In the genomic region with DNA sequence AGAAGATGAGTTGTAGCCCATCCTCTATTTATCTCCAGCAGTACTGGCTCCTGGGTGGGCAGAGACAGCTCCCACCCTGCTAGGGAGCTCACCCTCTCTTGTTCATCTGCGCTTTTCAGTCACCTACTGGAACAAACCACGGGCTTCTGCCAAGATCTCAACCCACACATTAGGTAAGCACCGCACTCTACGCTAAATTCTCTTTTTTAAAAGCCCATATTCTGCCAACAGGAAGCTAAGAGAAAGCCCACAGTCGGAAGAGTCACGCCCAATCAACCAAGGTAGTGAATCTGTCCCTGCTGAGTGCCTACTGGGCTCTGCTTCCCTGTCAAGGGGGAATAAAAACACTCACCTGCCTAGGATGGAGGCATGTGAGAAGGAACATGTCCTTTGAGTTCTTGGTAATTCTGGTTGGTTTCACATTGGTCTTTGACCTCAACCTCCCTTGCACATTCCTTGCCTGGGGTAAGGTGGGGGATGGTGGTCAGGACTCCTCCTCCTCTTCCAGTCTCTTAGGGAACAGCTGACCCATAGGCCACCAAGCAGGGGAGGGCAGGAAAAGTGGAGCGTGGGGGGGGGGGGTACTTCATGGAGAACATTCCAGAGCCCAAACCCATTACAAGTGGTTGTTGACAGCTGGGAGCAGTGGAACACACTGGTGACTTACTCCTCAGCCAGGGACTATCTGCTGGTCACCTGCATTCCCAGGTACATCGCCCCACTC, we compare ENCODE assay signal across 13 mouse cellular contexts.
DNase-seq lines count a peak whose midpoint lies in the region; ATAC-seq and TF ChIP-seq lines count a peak whose summit lies in the region.
"Had no signal": no experiment of that assay in that cellular context is flagged by ENCODE, and none has a peak within 500 bp of the region (broad histone marks: within the 10 kb centered on the region; RNA-seq: fewer than 3 reads in every experiment).

No protein-coding gene starts in this region.

- H3K27me3 ChIP-seq in midbrain, embryonic 13.5 days, result no peaks in the 10 kb centered on the region
- H3K27me3 ChIP-seq in midbrain, embryonic 11.5 days (ENCODE audit: control insufficient read depth, insufficient read depth, low read length), result no peaks in the 10 kb centered on the region
- no peaks in the 10 kb centered on the region for H3K27me3 ChIP-seq in intestine, postnatal 0 days (replicated peaks; ENCODE audit: control insufficient read depth, insufficient read depth, low read length)
- H3K27me3 ChIP-seq: liver, embryonic 12.5 days had no signal

- TF ChIP-seq CTCF in intestine, postnatal 0 days (IDR thresholded peaks at IDR 0.05; ENCODE audit: low read depth), result no peak

- no peaks in the 10 kb centered on the region; the same call in 1 of the 2 replicates for H3K36me3 ChIP-seq in midbrain, embryonic 13.5 days
- H3K36me3 ChIP-seq in midbrain, embryonic 11.5 days (ENCODE audit: control insufficient read depth, insufficient read depth, low read length), result no peaks in the 10 kb centered on the region
- H3K36me3 ChIP-seq in intestine, postnatal 0 days (ENCODE audit: control insufficient read depth, insufficient read depth), result peaks cover 27% of the 10 kb centered on the region; the same call in 1 of the 2 replicates

- H3K27ac ChIP-seq in midbrain, embryonic 13.5 days, result no peak overlapping the region
- no peak overlapping the region for H3K27ac ChIP-seq in midbrain, embryonic 11.5 days (ENCODE audit: low read depth, low read length)
- H3K27ac ChIP-seq in intestine, postnatal 0 days (ENCODE audit: low read depth, low read length), result no peak overlapping the region
- H3K27ac ChIP-seq: liver, embryonic 12.5 days had no signal

- H3K9me3 ChIP-seq in midbrain, embryonic 13.5 days, result no peaks in the 10 kb centered on the region
- H3K9me3 ChIP-seq in midbrain, embryonic 11.5 days (ENCODE audit: control insufficient read depth, low read length), result no peaks in the 10 kb centered on the region
- H3K9me3 ChIP-seq in intestine, postnatal 0 days (ENCODE audit: control insufficient read depth), result no peaks in the 10 kb centered on the region
- H3K9me3 ChIP-seq: liver, embryonic 12.5 days had no signal

- intact Hi-C loops in heart, postnatal 10 days (cut with DNase I), result no loop called here

- H3K4me3 ChIP-seq in midbrain, embryonic 13.5 days (replicated peaks), result no peak overlapping the region
- no peak overlapping the region for H3K4me3 ChIP-seq in midbrain, embryonic 11.5 days (ENCODE audit: low read depth, low read length)
- H3K4me3 ChIP-seq in intestine, postnatal 0 days (ENCODE audit: low read depth, low read length), result no peak overlapping the region
- H3K4me3 ChIP-seq: erythroblast, embryonic 14.5 days; liver, embryonic 12.5 days had no signal

- no peak overlapping the region for H3K4me2 ChIP-seq in midbrain, embryonic 13.5 days (replicated peaks)
- no peak overlapping the region for H3K4me2 ChIP-seq in midbrain, embryonic 11.5 days
- no peak overlapping the region for H3K4me2 ChIP-seq in intestine, postnatal 0 days (replicated peaks; ENCODE audit: low read depth)
- H3K4me2 ChIP-seq: liver, embryonic 12.5 days had no signal

- no peak for ATAC-seq in midbrain, embryonic 13.5 days
- ATAC-seq in midbrain, embryonic 11.5 days (ENCODE audit: low FRiP score), result no peak
- no peak for ATAC-seq in intestine, postnatal 0 days

- peak; percentile 95 for DNase-seq in heart, adult 11 months
- DNase-seq in heart, postnatal 10 days, result no peak
- peak; percentile 30 for DNase-seq in CD4-positive helper T cell, adult 2 months (ENCODE audit: low read depth, low spot score)
- DNase-seq in induced T-regulatory cell, adult 2 months (ENCODE audit: low read depth), result peak; percentile 50
- DNase-seq in kidney, postnatal 14 days, result peak; percentile 91
- no peak for DNase-seq in midbrain, embryonic 11.5 days (ENCODE audit: low spot score, missing footprints)
- DNase-seq: adrenal gland, adult 2 months; embryo, embryonic 11 days; heart, postnatal 14 days had no signal

- 89% methylated on average over 8 of the region's 8 CpGs for WGBS in midbrain, embryonic 13.5 days
- WGBS in midbrain, embryonic 11.5 days, result 88% methylated on average over 8 of the region's 8 CpGs
- 80% methylated on average over 8 of the region's 8 CpGs for WGBS in intestine, postnatal 0 days

- H3K9ac ChIP-seq in midbrain, embryonic 13.5 days (replicated peaks), result no peak overlapping the region
- no peak overlapping the region for H3K9ac ChIP-seq in midbrain, embryonic 11.5 days (ENCODE audit: low read length)
- H3K9ac ChIP-seq in intestine, postnatal 0 days (ENCODE audit: low read depth, low read length), result no peak overlapping the region
- H3K9ac ChIP-seq: liver, embryonic 12.5 days had no signal

- no peaks in the 10 kb centered on the region; the same call in 1 of the 2 replicates for H3K4me1 ChIP-seq in midbrain, embryonic 13.5 days (replicated peaks)
- H3K4me1 ChIP-seq in midbrain, embryonic 11.5 days (ENCODE audit: control insufficient read depth, insufficient read depth, low read length), result no peaks in the 10 kb centered on the region
- H3K4me1 ChIP-seq in intestine, postnatal 0 days (replicated peaks; ENCODE audit: control insufficient read depth, insufficient read depth, low read length), result no peaks in the 10 kb centered on the region

Comparison
In these comparisons a context has a peak if more than half of its experiments do, and no peak if none do; other contexts are left out.
1. DNase-seq: peak in heart, adult 11 months (single experiment), CD4-positive helper T cell, adult 2 months (single experiment), induced T-regulatory cell, adult 2 months (single experiment) and kidney, postnatal 14 days (single experiment); none in heart, postnatal 10 days (0 of 2) and midbrain, embryonic 11.5 days (single experiment).